Mouse (Mus musculus): ENCODE measurements at regions not wholly inside any gene's neighbourhood (a gene's known extent, or its start where the extent isn't known, plus 50 kb on each side); places are given as distances from the start of the nearest gene placed in this dataset.

DNA sequence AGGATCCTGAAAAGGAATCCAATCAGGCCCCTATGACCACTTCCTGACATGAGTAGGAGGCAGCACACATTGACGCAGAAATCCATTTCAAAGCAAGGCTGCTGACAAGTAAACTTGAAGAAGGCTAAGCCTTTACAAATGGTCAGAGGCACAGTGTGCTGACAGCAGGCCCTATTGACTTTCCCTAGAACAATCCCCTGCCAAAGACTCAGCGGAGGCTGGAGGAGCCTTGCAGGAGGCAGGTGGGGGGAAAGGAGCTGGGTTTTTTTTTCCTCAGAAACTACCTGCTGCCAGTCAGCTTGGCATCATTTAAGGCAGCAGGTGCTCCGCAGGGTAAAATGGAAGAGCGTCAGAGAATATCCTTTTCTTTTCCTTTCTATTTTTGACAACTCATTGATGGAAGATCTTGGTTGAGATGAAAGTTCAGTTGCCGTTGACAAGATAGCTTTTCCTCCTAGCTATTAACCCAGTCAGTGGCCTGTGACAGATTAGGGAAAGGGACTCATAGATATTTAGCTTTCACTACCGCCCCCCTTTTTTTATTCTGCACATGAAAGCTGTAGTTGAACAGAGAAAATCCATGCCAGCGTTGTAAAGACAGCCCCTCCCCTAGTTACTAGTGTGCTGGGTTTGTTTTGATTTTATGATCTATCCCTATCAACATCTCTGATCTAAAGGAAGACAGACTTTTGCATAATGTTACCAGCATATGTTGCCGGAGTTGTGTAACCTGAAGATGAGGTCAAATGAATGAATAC is 210.6 kb downstream of the Csnka2ip start:
- DNase-seq (ENCODE audit: low spot score in 2 of 2): no peak

DNA sequence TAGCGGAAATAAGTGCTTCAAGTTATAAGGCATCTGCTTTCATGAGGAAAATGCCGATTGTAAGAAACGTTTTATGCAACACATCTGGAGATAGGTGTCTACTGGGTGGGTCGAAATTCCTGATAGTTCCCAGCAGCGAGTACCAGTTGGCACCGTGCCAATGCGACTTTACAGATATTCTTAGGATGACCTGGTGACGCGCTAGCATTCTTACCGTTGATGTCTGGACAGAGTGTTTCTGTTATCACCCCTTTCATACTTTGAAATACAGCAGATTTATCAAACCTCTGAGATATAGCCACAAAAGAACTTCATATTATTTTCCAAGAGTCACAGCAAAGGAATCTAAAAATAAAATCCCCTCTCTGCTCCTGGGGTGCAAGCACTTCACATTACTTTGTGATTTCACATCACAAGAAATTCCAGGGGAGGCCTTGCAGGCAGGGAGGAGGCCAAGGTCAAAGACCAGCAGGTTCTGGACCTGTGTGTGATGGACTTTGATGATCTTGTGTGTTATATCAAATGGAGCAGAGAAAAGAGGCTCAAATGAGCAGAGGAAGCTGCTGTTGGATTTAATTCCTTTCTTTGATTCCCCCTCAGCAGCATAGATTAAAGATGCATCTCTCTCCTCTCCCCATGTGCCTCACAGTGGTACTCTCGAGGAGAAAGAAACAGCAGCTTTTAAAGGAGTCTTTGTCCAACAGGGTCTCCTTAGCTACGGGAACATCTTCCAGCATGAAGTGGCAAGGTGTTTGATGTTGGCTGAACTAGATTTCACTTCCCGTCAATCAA is 233.4 kb downstream of the Csnka2ip start:
- DNase-seq (ENCODE audit: low spot score in 2 of 2): no peak

DNA sequence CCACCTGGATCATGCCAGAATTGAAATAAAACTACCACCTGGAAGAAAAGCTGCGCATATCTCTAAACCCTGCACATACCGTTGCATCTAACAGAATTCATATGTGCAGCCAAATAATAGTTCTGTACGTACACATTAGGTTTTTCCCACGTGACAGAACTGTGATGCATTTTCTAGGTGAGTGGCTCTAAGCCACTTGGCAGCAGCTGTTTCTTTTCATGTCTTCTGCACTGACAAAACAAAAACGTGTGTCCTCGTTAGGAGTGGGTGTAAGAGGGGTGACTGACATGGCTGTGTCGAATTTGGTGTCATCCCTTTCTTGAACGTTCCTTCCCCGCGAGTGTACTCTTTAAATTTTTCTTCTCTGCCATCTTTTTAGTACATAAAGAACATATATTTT is 254.3 kb downstream of the Csnka2ip start:
- no peak for DNase-seq (ENCODE audit: low spot score in 2 of 2)

DNA sequence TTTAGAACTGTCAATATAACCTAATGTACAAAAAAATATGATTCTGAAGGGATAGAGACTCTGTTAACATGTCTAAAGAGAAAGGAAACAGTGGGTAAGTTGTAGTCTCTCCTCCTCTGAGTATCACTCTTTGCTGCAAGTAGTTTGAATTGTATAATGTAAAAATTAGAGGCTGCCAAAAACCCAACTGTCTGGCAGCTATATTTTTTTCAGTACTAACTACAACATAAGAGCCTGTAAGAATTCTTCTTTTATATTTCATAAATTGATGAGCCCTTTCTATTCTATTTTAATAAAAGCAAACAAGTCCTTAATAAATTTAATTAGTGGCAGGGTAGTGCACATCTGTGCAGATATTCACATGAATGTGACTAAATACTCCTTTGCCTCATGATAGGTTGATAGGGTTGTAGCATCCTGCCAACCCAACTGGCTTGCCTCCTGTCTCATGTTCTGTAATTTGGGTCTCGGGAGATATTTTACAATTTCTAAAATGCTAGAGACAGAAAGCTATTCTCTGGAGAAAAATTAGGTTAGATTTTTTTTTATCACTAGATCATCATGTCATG is 269.2 kb downstream of the Csnka2ip start:
- no peak for DNase-seq (ENCODE audit: low spot score in 2 of 2)

DNA sequence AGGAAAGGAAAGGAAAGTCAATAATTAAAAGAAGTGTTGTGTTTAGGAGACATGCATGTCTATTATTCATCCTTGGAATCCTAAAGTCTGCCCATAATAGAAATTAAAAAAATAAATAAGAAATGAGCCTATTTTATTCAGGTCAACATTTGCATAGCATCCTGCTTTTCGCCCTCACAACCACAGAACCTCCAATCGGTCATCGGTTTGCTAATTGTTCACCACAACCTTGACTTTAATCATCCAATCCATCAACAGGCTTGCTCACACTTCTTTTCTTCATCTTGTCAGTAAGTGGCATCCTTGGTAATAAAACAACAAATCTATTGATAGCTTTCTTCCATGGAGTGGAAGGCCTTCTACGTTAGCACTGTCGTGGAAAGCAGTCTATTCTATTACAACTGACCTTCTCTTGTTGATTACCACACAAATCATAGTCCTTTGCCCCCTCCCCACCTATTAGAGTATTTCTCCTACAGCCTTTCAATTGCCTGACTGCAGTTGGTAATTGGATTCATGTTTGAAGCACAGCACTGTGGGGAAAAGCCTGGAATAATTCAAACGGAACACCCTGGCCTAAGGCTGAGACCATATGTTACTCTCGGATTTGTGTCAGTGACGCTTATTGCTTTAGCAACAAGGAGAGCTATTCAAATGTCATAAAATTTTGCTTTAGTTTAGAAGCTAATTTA is 269.9 kb downstream of the Csnka2ip start:
- peak in 1 of 2 experiments; percentile 4 for DNase-seq (ENCODE audit: low spot score in 2 of 2)

DNA sequence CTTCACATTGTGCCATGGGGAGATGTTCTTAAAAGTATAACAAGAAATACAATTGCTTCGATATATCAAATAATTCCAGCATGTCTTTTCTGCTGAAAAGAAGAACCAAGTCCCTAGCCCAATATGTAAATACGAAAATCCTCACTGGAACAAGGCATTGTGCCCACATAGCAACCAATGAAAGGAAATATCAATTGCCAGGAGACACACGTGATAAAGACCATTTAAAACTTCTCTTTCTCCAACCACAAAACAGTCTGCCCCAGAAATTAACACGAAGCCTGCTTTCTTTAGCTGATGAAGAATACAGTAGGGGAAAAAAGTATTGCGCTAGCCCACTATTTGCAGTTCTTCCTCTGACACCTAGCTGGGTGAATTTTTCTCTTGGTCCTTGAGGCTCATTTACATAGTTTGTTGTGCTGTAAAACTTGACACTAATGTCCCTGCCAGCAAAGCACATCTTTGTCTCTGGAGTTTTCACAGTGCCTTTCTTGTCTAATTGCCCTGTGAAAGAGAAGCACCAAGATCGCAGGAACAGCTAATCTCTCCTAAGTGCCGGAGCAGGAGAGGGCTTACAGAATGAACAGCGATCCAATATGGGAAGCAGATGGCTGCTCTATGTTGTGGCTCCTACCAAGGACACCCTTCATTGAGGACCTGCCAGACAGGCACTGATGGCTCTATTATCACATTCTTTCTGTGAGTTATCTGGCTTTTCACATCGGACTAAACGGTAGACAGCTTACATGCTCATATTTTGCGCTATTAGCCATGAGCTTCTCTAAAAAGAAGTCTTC is 272.7 kb downstream of the Csnka2ip start:
- peak in 1 of 2 experiments; percentile 3 for DNase-seq (ENCODE audit: low spot score in 2 of 2)

DNA sequence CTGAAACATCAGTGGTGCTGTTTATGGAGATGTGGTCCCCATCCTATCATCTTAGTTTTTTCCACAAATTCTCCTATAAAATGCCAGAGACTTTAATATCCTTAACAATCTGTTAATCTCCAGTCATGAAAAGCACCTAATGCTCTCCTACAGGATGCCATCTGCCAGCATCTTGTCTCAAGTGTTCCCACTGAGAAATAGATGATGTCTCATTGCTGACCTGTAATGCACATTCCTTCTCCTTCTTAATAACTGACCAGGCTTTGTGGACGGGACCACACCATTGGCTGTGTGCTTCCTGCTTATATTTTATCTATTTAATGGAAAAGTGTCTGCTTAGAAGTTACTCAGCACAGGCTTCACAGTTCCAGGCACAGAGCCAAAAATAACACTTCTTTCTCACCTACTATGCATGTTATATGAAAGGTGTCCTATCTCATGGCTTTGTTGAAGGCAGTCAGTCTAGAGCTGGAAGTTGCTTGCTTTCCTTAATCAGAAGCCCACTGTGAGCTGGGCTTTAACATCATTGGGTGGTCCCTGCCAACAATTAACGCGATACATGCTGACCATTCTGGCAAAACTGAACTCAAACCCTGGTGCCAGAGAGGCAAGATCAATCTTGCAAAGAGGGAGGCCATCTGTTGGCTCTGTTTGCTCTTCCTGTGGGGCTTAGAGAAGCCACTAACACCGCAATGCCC is 283.3 kb downstream of the Csnka2ip start:
- DNase-seq (ENCODE audit: low spot score in 2 of 2): peak in 1 of 2 experiments; percentile 23

DNA sequence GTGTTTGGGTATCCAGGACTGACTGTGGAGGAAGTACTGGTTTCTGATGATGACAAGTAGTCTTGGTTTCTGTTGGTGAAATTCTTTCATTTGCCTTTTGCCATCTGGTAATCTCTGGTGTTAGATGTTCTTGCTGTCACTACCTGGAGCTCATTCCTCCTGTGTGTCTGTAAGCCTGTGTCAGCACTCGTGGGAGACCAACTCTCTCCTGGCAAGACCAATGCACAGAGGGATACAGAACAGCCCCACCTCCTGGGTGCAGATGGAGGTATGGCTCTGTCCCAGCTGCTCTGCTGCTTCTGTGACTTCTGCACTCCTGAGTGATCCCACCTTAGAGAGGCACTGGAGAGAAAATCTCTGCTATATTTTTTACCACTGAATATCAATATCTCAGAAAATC is 285.4 kb downstream of the Csnka2ip start:
- DNase-seq (ENCODE audit: low spot score in 2 of 2): no peak

DNA sequence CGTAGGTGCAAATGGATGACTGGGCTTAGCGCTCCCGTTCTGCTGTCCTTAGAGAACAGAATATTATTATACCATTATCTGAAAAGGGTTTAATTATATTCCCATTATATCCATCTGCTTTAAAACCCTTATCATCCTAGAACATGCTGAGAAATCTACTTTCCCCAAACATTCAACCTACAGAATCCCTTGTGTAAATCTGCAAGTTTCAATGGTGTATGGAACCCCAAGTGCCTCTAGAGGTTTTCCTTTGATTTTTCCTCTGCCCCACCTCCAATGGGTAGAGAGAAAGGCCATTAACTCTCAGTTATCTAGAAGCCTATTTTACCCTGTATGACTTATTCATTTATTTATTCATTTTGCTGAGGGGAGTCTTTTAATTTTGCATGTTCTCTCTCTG is 308.7 kb downstream of the Csnka2ip start:
- no peak for DNase-seq (ENCODE audit: low spot score in 2 of 2)

DNA sequence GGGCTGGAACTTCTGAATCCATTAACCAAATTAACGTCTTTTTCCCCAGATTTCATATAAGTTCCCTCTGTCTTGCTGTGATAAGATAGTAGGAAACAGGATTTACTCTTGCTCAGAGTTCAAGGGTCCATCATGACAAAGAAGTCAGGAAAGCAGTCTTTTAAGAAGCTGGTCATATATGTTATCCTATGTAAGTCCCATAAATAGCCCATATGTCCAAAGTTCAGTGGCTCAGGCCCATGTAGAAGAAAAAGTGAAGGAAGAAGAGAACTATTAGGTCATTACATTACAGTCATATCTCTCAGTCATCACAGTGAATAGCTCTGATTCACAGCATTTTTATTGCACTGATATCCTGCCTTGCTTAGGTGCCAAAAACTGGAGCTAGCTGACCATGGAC is 316.9 kb downstream of the Csnka2ip start:
- DNase-seq (ENCODE audit: low spot score in 2 of 2): no peak

DNA sequence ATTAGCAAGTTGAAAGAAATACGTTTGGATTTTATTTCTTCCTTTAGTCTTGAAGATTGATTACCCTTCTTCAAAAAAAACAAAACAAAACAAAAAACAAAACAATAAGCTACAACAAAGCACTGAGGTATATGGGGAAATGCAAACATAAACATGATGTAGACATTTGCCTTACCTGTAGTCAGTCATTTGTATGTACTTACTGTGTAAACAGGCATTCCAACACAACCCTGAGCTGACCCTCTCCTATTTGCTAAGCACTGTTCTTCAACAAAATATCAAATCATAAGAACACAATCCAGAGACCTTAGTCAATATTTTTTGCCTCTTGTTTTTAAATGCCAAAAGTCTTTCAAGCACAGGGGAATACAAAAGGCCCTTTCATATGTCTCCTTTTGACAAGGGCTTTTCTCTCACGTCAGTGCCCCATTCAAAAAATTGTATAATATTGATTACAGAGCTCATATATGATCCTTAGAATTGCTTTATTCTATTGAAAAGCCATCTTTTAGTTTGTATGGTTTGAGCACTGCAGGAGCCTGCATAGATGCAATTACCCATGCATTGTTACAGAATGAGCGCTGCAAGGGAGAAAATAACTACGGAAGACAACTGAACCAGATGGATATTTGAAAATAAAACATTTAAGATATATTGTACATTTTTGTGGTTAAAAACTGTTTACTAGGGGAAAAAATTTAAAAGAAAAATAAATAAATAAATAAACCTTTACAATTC is 326.2 kb downstream of the Csnka2ip start:
- no peak for DNase-seq (ENCODE audit: low spot score in 2 of 2)

DNA sequence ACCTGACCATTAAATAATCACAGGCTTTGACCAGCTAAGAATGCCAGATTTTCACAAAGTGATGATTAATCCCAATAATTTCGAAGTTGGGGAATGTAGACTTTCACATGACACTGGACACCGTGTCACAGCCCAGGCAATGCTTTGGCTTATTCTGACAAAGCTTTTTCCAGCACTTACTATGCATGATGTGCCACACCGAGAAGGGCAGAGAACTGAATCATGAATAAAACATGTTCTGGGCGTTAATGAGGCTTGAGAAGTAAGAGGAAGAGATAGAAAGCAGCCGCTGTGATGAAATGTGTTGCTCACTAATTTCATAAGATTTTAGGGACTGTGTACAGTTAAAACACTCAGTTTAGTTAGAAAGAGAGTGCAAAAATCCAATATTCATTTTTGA is 326.8 kb downstream of the Csnka2ip start:
- no peak for DNase-seq (ENCODE audit: low spot score in 2 of 2)

DNA sequence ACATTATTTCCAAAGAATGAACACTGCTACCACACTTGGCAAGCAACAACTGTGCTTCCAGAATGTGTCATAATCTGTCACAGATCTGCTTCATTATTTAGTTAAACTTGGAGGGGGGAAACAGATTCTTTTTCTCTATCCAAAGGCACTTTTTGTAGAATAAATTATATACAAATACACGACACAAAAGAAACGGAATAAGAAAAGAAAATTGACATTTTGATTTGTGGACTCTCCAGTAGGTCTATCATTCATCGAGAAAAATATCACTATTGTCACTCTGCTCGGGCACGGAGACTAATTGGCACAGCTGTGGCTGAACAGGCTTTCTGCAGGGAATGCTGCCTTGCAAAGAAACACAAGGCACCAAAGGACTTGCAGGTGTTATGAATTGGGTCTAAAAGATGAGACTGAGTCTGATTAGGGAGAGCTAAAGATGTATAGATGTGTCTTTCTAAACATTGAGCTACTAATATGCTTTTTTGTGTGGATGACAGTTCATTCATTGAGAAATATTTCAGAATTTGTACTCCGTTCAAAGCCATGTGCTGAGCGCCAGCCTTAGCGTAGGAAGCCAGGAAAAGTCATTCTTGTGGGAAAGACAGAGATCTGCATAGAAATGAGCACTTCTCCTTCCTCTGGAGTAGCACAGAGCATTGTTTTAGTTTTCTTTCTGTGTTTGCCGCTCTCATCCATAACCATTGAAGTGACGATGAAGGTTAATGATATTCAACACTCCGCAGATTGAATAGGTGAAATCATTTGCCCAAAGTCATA is 337.1 kb downstream of the Csnka2ip start:
- no peak for DNase-seq (ENCODE audit: low spot score in 2 of 2)

DNA sequence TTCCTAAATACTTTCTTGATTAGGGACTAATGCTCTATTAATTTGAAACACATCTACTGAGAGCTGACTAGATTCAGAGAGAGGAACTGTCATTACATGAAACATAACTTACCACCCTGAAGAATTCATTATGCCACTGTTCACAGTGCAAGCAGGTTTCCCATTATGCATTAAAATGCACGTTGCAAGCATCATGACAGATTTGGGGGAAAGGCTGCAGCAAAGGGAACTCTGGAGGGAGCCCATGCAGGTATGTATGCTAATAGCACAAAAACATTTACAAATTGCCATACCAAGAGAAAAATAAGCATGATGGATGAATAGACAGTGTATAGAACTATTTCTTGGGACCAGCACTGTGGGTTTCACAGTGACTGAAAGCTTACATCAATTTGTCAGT is 351.1 kb downstream of the Csnka2ip start:
- DNase-seq (ENCODE audit: low spot score in 2 of 2): no peak

DNA sequence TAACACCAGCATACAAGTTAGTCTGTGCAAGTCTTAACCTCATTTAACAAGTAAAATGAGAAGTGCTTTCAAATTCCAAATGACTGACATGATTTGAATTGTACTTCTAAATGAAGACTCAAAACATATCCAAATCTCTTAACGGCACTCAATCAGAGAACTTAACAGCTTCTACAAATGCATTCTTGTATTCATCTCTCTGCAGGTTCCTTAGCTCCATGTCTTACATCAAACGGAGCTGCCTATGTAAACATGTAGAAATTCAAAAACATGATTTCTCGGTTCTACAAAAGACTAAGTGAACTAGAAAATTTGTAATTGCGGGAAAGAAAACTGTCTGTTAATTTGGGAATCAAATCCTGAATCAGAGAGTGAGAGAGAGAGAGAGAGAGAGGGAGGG is 353.5 kb downstream of the Csnka2ip start:
- DNase-seq (ENCODE audit: low spot score in 2 of 2): no peak

DNA sequence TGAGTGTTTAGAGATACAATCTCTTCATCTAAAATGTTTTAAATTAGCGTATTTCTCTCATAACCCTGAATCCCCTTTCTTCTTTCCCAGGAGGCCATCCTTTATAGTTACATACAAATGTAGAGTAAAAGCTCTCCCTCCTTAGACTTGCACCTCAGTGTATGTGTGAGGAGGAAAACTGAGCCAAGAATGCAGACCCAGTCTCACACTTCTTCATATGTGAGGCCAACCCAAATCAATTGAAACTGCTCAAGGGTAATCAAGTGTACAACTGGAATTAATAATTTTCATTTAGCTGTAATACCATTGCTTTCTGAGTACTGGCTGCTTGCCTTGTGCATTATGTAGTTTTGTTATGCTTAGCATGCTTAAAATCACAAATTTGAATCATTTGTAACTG is 356.3 kb downstream of the Csnka2ip start:
- DNase-seq (ENCODE audit: low spot score in 2 of 2): no peak

DNA sequence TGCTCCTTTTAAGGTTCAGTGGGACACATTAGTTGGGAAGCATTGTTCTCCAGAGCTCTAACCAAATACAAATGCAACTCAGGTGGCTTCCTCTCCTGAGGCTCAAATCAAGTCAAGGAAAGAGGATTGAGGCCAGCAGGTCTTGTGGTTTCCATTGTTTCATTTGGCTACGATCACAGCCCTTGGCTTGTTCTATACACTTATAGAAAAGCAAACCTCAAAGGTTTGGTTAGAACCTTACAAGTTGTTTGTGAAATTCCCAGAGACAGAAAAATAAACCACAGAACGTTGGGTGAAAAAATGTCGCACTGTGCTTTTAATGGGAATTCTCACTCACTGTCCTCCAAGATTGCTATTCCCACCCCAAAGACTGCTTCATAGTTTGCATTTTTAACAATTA is 360.4 kb upstream of the Epha3 start:
- DNase-seq (ENCODE audit: low spot score in 2 of 2): no peak

DNA sequence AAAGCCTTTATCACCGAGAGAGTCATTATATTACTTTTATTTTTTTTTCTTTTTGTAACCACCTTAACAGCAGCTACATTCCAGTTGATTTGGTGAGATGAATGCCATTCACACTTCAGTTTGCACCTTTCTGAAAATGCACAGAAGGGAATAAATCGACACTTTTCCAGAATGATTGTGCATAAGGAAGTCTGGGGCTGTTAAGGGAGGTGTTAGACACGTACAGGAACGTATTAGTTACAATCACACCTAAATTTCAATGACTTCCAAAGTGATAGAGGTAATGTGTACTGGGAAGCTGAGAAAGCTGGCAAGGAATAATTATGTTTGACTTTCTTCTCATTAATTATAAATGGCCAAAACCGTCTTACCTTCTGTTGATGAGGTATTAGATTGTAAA is 352.7 kb upstream of the Epha3 start:
- no peak for DNase-seq (ENCODE audit: low spot score in 2 of 2)

DNA sequence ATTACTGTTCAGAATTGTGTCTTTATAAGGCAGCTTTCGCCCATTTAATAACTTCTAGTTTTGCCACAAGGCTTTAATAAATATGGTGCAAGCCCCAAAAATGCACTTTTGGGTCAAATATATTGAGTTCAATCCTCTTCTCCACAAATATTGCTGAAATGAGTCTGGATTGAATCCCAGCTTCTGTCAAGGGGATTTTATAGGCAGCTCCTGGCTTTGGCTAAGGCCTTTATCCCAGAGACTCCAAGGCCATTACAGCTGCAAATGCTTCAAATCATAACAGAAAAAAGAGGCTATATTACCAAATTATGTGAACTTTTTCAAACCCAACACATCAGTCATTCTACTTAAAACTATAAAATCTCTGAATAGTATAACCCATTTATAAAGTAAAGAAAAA is 347.9 kb upstream of the Epha3 start:
- DNase-seq (ENCODE audit: low spot score in 2 of 2): no peak

All from cerebellum, postnatal 4 days (tissue).